Mouse (Mus musculus): ENCODE measurements around the gene Rai1. TPM values are rescaled to one million over a fixed set of nuclear protein-coding genes. Genes with fewer than 3 reads are reported as not detected.

Rai1 gene
- polyA plus RNA-seq, 1 experiment: 205 TPM

DNA sequence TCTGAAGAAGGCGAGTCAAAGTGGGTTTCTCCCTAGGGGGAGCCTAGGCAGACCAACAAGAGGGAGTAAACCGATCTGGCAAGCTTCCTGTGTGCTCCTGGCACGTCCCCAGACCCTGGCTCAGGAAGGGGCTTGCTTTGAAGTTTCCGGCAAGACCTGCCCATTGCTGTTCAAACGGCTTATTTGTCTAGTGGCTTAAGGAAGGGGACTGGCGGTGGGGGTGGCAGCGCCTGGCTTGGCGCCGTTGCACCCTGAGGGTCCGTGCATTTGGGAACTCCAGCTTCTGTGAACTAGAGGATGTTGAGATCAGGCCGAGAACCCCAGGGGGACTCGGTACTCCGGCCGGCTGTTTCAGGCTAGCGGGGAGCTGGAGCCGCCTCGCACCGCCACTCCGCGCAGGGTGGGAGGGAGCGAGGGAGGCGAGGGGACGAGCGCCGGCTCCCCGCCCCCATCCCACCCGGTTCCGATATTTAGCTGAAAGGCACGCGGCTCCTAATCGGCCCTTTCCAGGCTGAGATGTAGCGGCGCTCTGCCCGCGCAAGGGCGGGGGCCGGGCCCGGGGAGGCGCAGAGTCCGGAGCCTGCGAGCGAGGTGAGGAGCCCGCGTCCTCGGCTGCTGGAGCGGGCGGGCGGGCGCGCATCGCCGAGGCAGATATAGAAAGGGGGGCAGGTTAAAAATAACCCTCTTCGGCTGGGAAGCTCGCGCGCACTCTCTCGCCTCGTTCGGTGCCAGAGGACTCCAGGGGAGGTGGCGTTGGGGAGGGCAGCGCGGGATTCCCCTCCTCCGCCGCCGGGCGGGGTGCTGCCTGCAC lies 70.8 kb downstream of the Rai1 start:
- H3K4me1 ChIP-seq (replicated peaks; ENCODE audit: control insufficient read depth, insufficient read depth, low read length): peaks cover 41% of the 10 kb centered on the region
- no peaks in the 10 kb centered on the region for H3K36me3 ChIP-seq (ENCODE audit: control insufficient read depth, insufficient read depth, low read length)
- under 1% methylated on average over 66 of the region's 66 CpGs for WGBS
- DNase-seq: peak; percentile 33
- H3K4me3 ChIP-seq (ENCODE audit: control insufficient read depth, insufficient read depth, low read length): peak overlapping the region; percentile 47
- TF ChIP-seq POLR2A (IDR thresholded peaks at IDR 0.05; ENCODE audit: control insufficient read depth, extremely low read depth, insufficient read depth, low read length, poor library complexity) (peak; percentile 15; the same call in 1 of the 2 replicates), CTCF (IDR thresholded peaks at IDR 0.05; ENCODE audit: borderline replicate concordance, control insufficient read depth, extremely low read depth, insufficient read depth, low read length, poor library complexity) (no peak)
- no peaks in the 10 kb centered on the region for H3K27me3 ChIP-seq (ENCODE audit: control insufficient read depth, insufficient read depth, low read length)
- no peak overlapping the region for H3K27ac ChIP-seq (ENCODE audit: control insufficient read depth, insufficient read depth, low read length)

DNA sequence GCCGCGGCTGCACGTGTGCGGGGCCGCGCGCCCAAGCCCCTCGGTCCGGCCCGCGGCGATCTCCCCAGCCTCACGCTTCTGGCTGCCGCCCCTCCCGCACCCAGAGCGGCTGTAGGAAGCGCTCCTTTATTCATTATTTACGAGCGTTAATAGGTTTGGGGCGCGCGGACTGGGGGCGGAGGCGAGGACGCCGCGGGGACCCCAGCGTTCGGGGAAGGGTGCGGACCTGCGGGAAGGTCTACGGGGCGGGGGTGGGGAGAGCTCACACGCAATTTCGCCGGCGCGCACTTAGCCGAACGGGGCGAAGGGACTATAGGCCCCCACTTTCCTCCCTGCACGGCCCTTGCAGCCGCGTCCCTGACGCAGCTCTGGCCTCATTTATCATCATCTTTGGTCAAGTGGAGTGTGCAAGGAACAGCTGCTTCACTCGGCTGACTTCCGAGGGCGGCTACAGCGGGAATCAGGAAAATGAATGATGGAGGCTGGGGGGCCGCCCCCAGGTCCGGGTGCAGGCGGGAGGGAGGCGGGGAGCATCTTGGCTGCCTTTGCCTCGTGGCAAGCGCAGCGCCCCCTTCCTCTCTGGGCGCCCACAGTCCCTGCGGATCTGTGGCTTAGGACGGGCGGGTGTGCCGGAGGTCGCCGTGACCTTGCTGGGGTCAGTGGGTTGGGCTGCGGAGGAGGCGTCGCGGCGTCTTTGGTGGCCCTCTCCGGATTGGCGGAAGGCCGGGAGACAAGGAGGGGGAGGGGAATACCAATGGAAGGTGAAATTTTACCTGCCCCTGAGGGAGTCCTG lies 71.6 kb downstream of the Rai1 start:
- WGBS: under 1% methylated on average over 71 of the region's 71 CpGs
- no peak overlapping the region for H3K27ac ChIP-seq (ENCODE audit: control insufficient read depth, insufficient read depth, low read length)
- H3K4me3 ChIP-seq (ENCODE audit: control insufficient read depth, insufficient read depth, low read length): peak overlapping the region; percentile 47
- H3K4me1 ChIP-seq (replicated peaks; ENCODE audit: control insufficient read depth, insufficient read depth, low read length): peaks cover 39% of the 10 kb centered on the region
- H3K36me3 ChIP-seq (ENCODE audit: control insufficient read depth, insufficient read depth, low read length): no peaks in the 10 kb centered on the region
- 0 out of 2 replicates have a peak, but pooled peaks have one; percentile 7 for TF ChIP-seq POLR2A (IDR thresholded peaks at IDR 0.05; ENCODE audit: control insufficient read depth, extremely low read depth, insufficient read depth, low read length, poor library complexity)
- no peak for TF ChIP-seq CTCF (IDR thresholded peaks at IDR 0.05; ENCODE audit: borderline replicate concordance, control insufficient read depth, extremely low read depth, insufficient read depth, low read length, poor library complexity)
- DNase-seq: peak; percentile 68
- H3K27me3 ChIP-seq (ENCODE audit: control insufficient read depth, insufficient read depth, low read length): no peaks in the 10 kb centered on the region

DNA sequence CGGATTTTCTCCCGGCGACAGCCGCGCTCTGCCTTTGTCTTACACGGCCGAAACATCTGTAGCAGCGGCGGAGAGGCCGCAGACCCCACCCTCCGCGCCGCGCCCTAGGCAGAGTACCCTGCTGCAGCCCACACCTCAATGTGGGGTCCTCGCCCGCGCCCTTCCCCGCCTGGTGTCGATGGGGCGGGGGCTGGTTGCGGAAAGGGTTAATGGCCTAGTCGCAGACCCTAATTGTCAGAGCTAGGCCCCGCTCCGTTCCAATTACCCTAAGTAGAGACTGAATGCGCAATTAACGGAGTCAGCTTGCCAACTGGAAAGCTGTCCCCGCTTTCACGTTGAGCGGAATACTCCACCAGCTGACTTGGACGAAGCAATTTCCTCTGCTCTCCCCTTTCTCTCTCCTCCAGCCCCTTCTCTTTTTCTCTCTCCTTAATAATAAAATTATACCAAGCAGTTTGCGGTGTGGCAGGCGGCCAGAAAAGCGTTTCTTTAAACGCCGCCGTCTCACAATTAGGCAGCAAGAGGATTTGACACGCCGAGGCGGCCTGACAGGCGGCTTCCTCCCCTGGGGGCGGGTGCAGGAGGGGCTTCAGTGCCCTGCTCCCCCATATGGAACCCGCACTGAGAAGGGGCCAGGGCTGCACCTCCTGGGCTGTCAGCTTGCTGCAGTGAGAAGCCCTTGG lies 72.3 kb downstream of the Rai1 start:
- H3K27me3 ChIP-seq (ENCODE audit: control insufficient read depth, insufficient read depth, low read length): no peaks in the 10 kb centered on the region

DNA sequence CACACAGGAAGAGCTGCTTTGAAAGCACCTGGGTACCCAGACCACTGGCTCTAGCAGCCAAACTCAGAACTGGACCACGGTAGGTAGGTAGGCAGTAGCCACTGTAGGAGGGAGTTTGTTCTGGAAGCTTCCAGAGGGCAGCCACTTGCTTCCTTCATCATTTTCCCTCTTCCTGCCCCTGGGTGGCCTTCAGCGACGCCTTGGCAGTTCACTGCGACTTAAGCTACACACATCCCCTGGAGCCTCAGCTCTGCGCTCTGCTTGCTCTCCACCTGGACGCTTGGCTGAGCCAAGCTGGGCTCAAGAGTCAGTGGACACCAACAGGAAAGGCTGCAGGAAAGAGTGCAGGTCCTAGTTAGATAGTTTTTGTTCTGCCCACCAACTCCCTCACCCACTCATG lies 73.2 kb downstream of the Rai1 start:
- DNase-seq: no peak
- TF ChIP-seq POLR2A (IDR thresholded peaks at IDR 0.05; ENCODE audit: control insufficient read depth, extremely low read depth, insufficient read depth, low read length, poor library complexity) (no peak), CTCF (IDR thresholded peaks at IDR 0.05; ENCODE audit: borderline replicate concordance, control insufficient read depth, extremely low read depth, insufficient read depth, low read length, poor library complexity) (no peak)
- H3K27me3 ChIP-seq (ENCODE audit: control insufficient read depth, insufficient read depth, low read length): no peaks in the 10 kb centered on the region
- peaks cover 39% of the 10 kb centered on the region for H3K4me1 ChIP-seq (replicated peaks; ENCODE audit: control insufficient read depth, insufficient read depth, low read length)
- 90% methylated on average over 6 of the region's 6 CpGs for WGBS
- no peak overlapping the region for H3K27ac ChIP-seq (ENCODE audit: control insufficient read depth, insufficient read depth, low read length)
- H3K36me3 ChIP-seq (ENCODE audit: control insufficient read depth, insufficient read depth, low read length): no peaks in the 10 kb centered on the region
- H3K4me3 ChIP-seq (ENCODE audit: control insufficient read depth, insufficient read depth, low read length): no peak overlapping the region

More for the DNA sequence above, 72.3 kb downstream of the Rai1 start:
- peak overlapping the region; percentile 47 for H3K4me3 ChIP-seq (ENCODE audit: control insufficient read depth, insufficient read depth, low read length)
- 5% methylated on average over 42 of the region's 42 CpGs for WGBS
- no peak overlapping the region for H3K27ac ChIP-seq (ENCODE audit: control insufficient read depth, insufficient read depth, low read length)
- TF ChIP-seq POLR2A (IDR thresholded peaks at IDR 0.05; ENCODE audit: control insufficient read depth, extremely low read depth, insufficient read depth, low read length, poor library complexity) (no peak), CTCF (IDR thresholded peaks at IDR 0.05; ENCODE audit: borderline replicate concordance, control insufficient read depth, extremely low read depth, insufficient read depth, low read length, poor library complexity) (no peak)
- peak; percentile 33 for DNase-seq
- H3K4me1 ChIP-seq (replicated peaks; ENCODE audit: control insufficient read depth, insufficient read depth, low read length): peaks cover 39% of the 10 kb centered on the region
- no peaks in the 10 kb centered on the region for H3K36me3 ChIP-seq (ENCODE audit: control insufficient read depth, insufficient read depth, low read length)

DNA sequence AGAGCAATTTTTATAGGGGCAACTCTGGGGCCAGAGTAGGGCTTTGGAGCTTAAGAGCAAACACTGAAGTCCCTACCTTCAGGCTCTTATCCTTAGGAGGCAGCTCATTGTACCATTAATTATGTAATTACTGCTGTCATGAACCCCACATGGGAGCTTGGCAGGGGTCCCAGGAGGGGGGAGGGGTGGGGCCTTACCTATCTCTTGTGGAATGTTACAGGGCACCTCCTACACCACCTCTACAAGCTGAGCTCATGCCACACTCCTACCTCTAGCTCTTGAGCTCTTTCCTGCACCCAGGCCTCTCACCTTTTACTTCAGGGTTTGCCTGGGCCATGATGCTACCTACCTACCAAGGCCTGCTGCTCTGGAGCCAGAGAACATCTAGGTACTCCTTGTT lies 73.7 kb downstream of the Rai1 start:
- Histone ChIP-seq H3K4me3 (ENCODE audit: control insufficient read depth, insufficient read depth, low read length) (no peak overlapping the region), H3K27ac (ENCODE audit: control insufficient read depth, insufficient read depth, low read length) (no peak overlapping the region), H3K36me3 (ENCODE audit: control insufficient read depth, insufficient read depth, low read length) (no peaks in the 10 kb centered on the region), H3K4me1 (replicated peaks; ENCODE audit: control insufficient read depth, insufficient read depth, low read length) (peaks cover 42% of the 10 kb centered on the region), H3K27me3 (ENCODE audit: control insufficient read depth, insufficient read depth, low read length) (no peaks in the 10 kb centered on the region)
- DNase-seq: no peak
- TF ChIP-seq POLR2A (IDR thresholded peaks at IDR 0.05; ENCODE audit: control insufficient read depth, extremely low read depth, insufficient read depth, low read length, poor library complexity): no peak
- TF ChIP-seq CTCF (IDR thresholded peaks at IDR 0.05; ENCODE audit: borderline replicate concordance, control insufficient read depth, extremely low read depth, insufficient read depth, low read length, poor library complexity): no peak

DNA sequence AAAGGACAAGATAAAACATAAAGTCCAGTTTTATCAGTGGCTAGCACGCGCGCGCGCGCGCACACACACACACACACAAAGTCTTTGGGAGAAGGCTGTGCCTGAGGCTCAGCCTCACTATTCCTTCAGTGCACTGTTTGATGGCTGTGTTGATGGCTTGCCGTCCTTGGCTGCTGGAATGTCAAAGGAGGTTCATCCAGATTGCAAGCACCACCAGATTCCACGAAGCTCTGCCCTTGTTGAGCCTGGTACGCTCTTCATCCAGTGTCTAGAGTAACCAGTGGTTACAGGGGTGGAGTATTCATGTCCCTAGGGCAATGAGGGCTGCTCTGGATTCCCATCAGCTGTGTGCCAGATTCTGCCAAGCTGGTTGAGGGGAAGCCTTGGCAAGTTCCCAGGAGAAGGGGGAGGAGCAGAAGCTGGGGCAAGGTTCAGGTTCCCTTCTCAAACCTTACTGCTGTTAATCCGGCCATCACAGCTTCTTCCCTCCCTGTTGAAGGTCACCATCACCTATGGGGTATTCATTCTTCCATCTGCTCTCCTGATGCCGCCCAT lies 77.4 kb downstream of the Rai1 start:
- Histone ChIP-seq H3K36me3 (ENCODE audit: control insufficient read depth, insufficient read depth, low read length) (peaks cover 12% of the 10 kb centered on the region; the same call in 1 of the 2 replicates), H3K4me1 (replicated peaks; ENCODE audit: control insufficient read depth, insufficient read depth, low read length) (peaks cover 47% of the 10 kb centered on the region), H3K27ac (ENCODE audit: control insufficient read depth, insufficient read depth, low read length) (no peak overlapping the region), H3K27me3 (ENCODE audit: control insufficient read depth, insufficient read depth, low read length) (no peaks in the 10 kb centered on the region), H3K4me3 (ENCODE audit: control insufficient read depth, insufficient read depth, low read length) (no peak overlapping the region)
- TF ChIP-seq POLR2A (IDR thresholded peaks at IDR 0.05; ENCODE audit: control insufficient read depth, extremely low read depth, insufficient read depth, low read length, poor library complexity): no peak
- TF ChIP-seq CTCF (IDR thresholded peaks at IDR 0.05; ENCODE audit: borderline replicate concordance, control insufficient read depth, extremely low read depth, insufficient read depth, low read length, poor library complexity): no peak
- WGBS: 96% methylated on average over 12 of the region's 12 CpGs
- DNase-seq: no peak

All from thymus, adult 2 months (tissue).